10 mouse cellular contexts compared by ENCODE assay signal in genomic region chr15:26673239-26673859, GRCm38 (mm10).
DNase-seq lines count a peak whose midpoint lies in the region; ATAC-seq and TF ChIP-seq lines count a peak whose summit lies in the region.
"Had no signal": no experiment of that assay in that cellular context is flagged by ENCODE, and none has a peak within 500 bp of the region (broad histone marks: within the 10 kb centered on the region; RNA-seq: fewer than 3 reads in every experiment).

No protein-coding gene starts in this region.

- H3K4me3 ChIP-seq in intestine, embryonic 15.5 days (replicated peaks) = no peak overlapping the region
- no peak overlapping the region for H3K4me3 ChIP-seq in intestine, postnatal 0 days (ENCODE audit: low read depth, low read length)
- no peak overlapping the region for H3K4me3 ChIP-seq in stomach, postnatal 0 days (ENCODE audit: low read depth, low read length)
- H3K4me3 ChIP-seq: heart, embryonic 13.5 days; stomach, embryonic 15.5 days had no signal

- H3K9me3 ChIP-seq in intestine, embryonic 15.5 days = no peaks in the 10 kb centered on the region
- H3K9me3 ChIP-seq in intestine, postnatal 0 days (ENCODE audit: control insufficient read depth) = no peaks in the 10 kb centered on the region
- no peaks in the 10 kb centered on the region for H3K9me3 ChIP-seq in stomach, postnatal 0 days (ENCODE audit: control insufficient read depth, low read length)
- H3K9me3 ChIP-seq: heart, embryonic 13.5 days; stomach, embryonic 15.5 days had no signal

- no peaks in the 10 kb centered on the region for H3K36me3 ChIP-seq in intestine, embryonic 15.5 days
- H3K36me3 ChIP-seq in intestine, postnatal 0 days (ENCODE audit: control insufficient read depth, insufficient read depth) = no peaks in the 10 kb centered on the region
- H3K36me3 ChIP-seq in stomach, postnatal 0 days (ENCODE audit: control insufficient read depth, insufficient read depth, low read length) = no peaks in the 10 kb centered on the region
- H3K36me3 ChIP-seq: heart, embryonic 13.5 days; stomach, embryonic 15.5 days had no signal

- TF ChIP-seq EP300 in stomach, postnatal 0 days (optimal IDR thresholded peaks at IDR 0.05) = no peak

- H3K9ac ChIP-seq in intestine, embryonic 15.5 days = no peak overlapping the region
- H3K9ac ChIP-seq in intestine, postnatal 0 days (ENCODE audit: low read depth, low read length) = no peak overlapping the region
- no peak overlapping the region for H3K9ac ChIP-seq in stomach, postnatal 0 days (ENCODE audit: low read length)
- H3K9ac ChIP-seq: heart, embryonic 13.5 days; stomach, embryonic 15.5 days had no signal

- H3K27ac ChIP-seq in intestine, embryonic 15.5 days = no peak overlapping the region
- no peak overlapping the region for H3K27ac ChIP-seq in intestine, postnatal 0 days (ENCODE audit: low read depth, low read length)
- no peak overlapping the region for H3K27ac ChIP-seq in stomach, postnatal 0 days (replicated peaks)
- H3K27ac ChIP-seq: heart, embryonic 13.5 days; stomach, embryonic 15.5 days had no signal

- H3K27me3 ChIP-seq in intestine, embryonic 15.5 days (replicated peaks) = no peaks in the 10 kb centered on the region
- H3K27me3 ChIP-seq in intestine, postnatal 0 days (replicated peaks; ENCODE audit: control insufficient read depth, insufficient read depth, low read length) = no peaks in the 10 kb centered on the region
- no peaks in the 10 kb centered on the region for H3K27me3 ChIP-seq in stomach, postnatal 0 days (ENCODE audit: control insufficient read depth, insufficient read depth, low read length)
- H3K27me3 ChIP-seq: heart, embryonic 13.5 days; stomach, embryonic 15.5 days had no signal

- WGBS in intestine, embryonic 15.5 days = 34% methylated on average over 5 of the region's 5 CpGs
- 28% methylated on average over 5 of the region's 5 CpGs for WGBS in intestine, postnatal 0 days
- 41% methylated on average over 5 of the region's 5 CpGs for WGBS in stomach, postnatal 0 days

- ATAC-seq in intestine, embryonic 15.5 days = peak; percentile 15; the same call in 1 of the 2 replicates
- ATAC-seq in intestine, postnatal 0 days = no peak
- ATAC-seq in stomach, postnatal 0 days (ENCODE audit: low FRiP score, low TSS enrichment) = no peak

- peak; percentile 53 for DNase-seq in adrenal gland, postnatal 10 days
- no peak for DNase-seq in adrenal gland, postnatal 4 days (ENCODE audit: low spot score in 2 of 2)
- peak; percentile 92 for DNase-seq in MN1 (ENCODE audit: low spot score)
- DNase-seq in kidney, postnatal 14 days = peak; percentile 38
- no peak for DNase-seq in stomach, postnatal 0 days (ENCODE audit: low spot score)
- DNase-seq in embryo, embryonic 9.5 days (ENCODE audit: extremely low spot score) = no peak

- H3K4me2 ChIP-seq in intestine, embryonic 15.5 days (replicated peaks) = no peak overlapping the region
- H3K4me2 ChIP-seq in intestine, postnatal 0 days (replicated peaks; ENCODE audit: low read depth) = no peak overlapping the region
- no peak overlapping the region for H3K4me2 ChIP-seq in stomach, postnatal 0 days (replicated peaks; ENCODE audit: low read depth)
- H3K4me2 ChIP-seq: heart, embryonic 13.5 days; stomach, embryonic 15.5 days had no signal

- no peak for TF ChIP-seq CTCF in intestine, postnatal 0 days (IDR thresholded peaks at IDR 0.05; ENCODE audit: low read depth)
- no peak for TF ChIP-seq CTCF in stomach, postnatal 0 days (IDR thresholded peaks at IDR 0.05; ENCODE audit: low read depth)

- H3K4me1 ChIP-seq in intestine, embryonic 15.5 days (replicated peaks) = 0 out of 2 replicates have a peak, but pooled peaks cover 4% of the 10 kb centered on the region
- H3K4me1 ChIP-seq in intestine, postnatal 0 days (replicated peaks; ENCODE audit: control insufficient read depth, insufficient read depth, low read length) = no peaks in the 10 kb centered on the region
- no peaks in the 10 kb centered on the region for H3K4me1 ChIP-seq in stomach, postnatal 0 days (replicated peaks; ENCODE audit: control insufficient read depth, insufficient read depth)
- H3K4me1 ChIP-seq: stomach, embryonic 15.5 days had no signal

Comparison
In these comparisons a context has a peak if more than half of its experiments do, and no peak if none do; other contexts are left out.
1. DNase-seq: peak in adrenal gland, postnatal 10 days (single experiment), MN1 (single experiment) and kidney, postnatal 14 days (single experiment); none in adrenal gland, postnatal 4 days (0 of 2), stomach, postnatal 0 days (single experiment) and embryo, embryonic 9.5 days (single experiment).